Mouse (Mus musculus) MEL (cell line): ENCODE results near the gene Sdc3. TPM values are rescaled to one million over a fixed set of nuclear protein-coding genes. Genes with fewer than 3 reads are reported as not detected.

Source experiments
- DNase-seq: peaks from one replicate; pipeline ENCODE4 v3.0.0; 2011; ENCODE audit warnings: low read depth, low spot score
- H3K27ac ChIP-seq: 2 replicates; pipeline ENCODE4 v1.5.1; 2012; ENCODE audit warnings: low read depth, mild to moderate bottlenecking, control low read depth, low read length, moderate library complexity; ENCODE audit not compliant: control insufficient read depth
- H3K27me3 ChIP-seq, 2 experiments: fragments of 150-350 bp in 1 of 2; sonication (generic) in 1 of 2; 2 replicates each; pipeline ENCODE4 v1.6.1; 2012; ENCODE audit warnings: low read length in 2 of 2, mild to moderate bottlenecking in 2 of 2, improper control_type of control experiment in 1 of 2, moderate library complexity in 1 of 2; ENCODE audit not compliant: insufficient read depth in 2 of 2, control insufficient read depth in 1 of 2
- H3K36me3 ChIP-seq, 2 experiments: 2 replicates each; pipeline ENCODE4 v1.6.1; 2012 to 2014; ENCODE audit warnings: low read length in 2 of 2, improper control_type of control experiment in 1 of 2, inconsistent platforms in 1 of 2, mild to moderate bottlenecking in 1 of 2; ENCODE audit not compliant: insufficient read depth in 2 of 2, control insufficient read depth in 1 of 2
- H3K4me1 ChIP-seq, 2 experiments: fragments of 150-350 bp in 1 of 2; sonication (generic) in 1 of 2; 2 replicates each; pipeline ENCODE4 v1.6.1; 2012; ENCODE audit warnings: low read length in 2 of 2, improper control_type of control experiment in 1 of 2, mild to moderate bottlenecking in 1 of 2; ENCODE audit not compliant: insufficient read depth in 2 of 2, control insufficient read depth in 1 of 2
- H3K4me3 ChIP-seq, 2 experiments: fragments of 150-350 bp in 1 of 2; sonication (generic) in 1 of 2; 2 replicates each; pipeline ENCODE4 v1.5.1; 2012; ENCODE audit warnings: low read depth in 2 of 2, low read length in 2 of 2, mild to moderate bottlenecking in 2 of 2, moderate library complexity in 2 of 2, control low read depth in 1 of 2, improper control_type of control experiment in 1 of 2; ENCODE audit not compliant: control insufficient read depth in 1 of 2, insufficient read depth in 1 of 2
- H3K79me2 ChIP-seq: 2 replicates; pipeline ENCODE4 v1.6.1; 2012; ENCODE audit warnings: mild to moderate bottlenecking, low read length, moderate library complexity; ENCODE audit not compliant: control insufficient read depth, poor library complexity, insufficient read depth
- H3K9ac ChIP-seq: 2 replicates; pipeline ENCODE4 v1.6.1; 2012; ENCODE audit warnings: low read depth, mild to moderate bottlenecking, control low read depth, low read length, moderate library complexity; ENCODE audit not compliant: control insufficient read depth, poor library complexity, severe bottlenecking
- H3K9me3 ChIP-seq: fragments of 150-350 bp; sonication (generic); replicated peaks from 2 replicates; pipeline ENCODE4 v1.6.1; 2012; ENCODE audit warnings: mild to moderate bottlenecking, low read length, improper control_type of control experiment, moderate library complexity; ENCODE audit not compliant: insufficient read depth
- BHLHE40 ChIP-seq: IDR thresholded peaks from 2 replicates; pipeline ENCODE4 v1.6.1; 2012; ENCODE audit warnings: low read depth, mild to moderate bottlenecking, inconsistent platforms, low read length, improper control_type of control experiment, borderline replicate concordance
- CHD1 ChIP-seq: IDR thresholded peaks from 2 replicates; pipeline ENCODE4 v1.6.1; 2012; ENCODE audit warnings: low read depth, mild to moderate bottlenecking, inconsistent platforms, low read length, improper control_type of control experiment
- E2F4 ChIP-seq: IDR thresholded peaks from 2 replicates; pipeline ENCODE4 v1.6.1; 2011; ENCODE audit warnings: low read depth, low read length, improper control_type of control experiment, borderline replicate concordance
- ELF1 ChIP-seq: IDR thresholded peaks from 2 replicates; pipeline ENCODE4 v1.6.1; 2014; ENCODE audit warnings: low read depth, mild to moderate bottlenecking, inconsistent platforms, low read length, improper control_type of control experiment, moderate library complexity
- EP300 ChIP-seq, 2 experiments: IDR thresholded peaks; 2 replicates each; pipeline ENCODE4 v1.6.1; 2011; ENCODE audit warnings: improper control_type of control experiment in 2 of 2, low read length in 2 of 2, low read depth in 1 of 2, mild to moderate bottlenecking in 1 of 2
- GABPA ChIP-seq: IDR thresholded peaks from 2 replicates; pipeline ENCODE4 v1.6.1; 2012; ENCODE audit warnings: low read depth, mild to moderate bottlenecking, inconsistent platforms, low read length, improper control_type of control experiment, moderate library complexity
- GATA1 ChIP-seq: IDR thresholded peaks from 2 replicates; pipeline ENCODE4 v1.6.1; 2011; ENCODE audit warnings: low read depth, low read length, improper control_type of control experiment
- KAT2A ChIP-seq: conservative IDR thresholded peaks from 2 replicates; pipeline ENCODE4 v1.6.1; 2012; ENCODE audit warnings: low read depth, low read length, improper control_type of control experiment, inconsistent platforms
- MAFK ChIP-seq: IDR thresholded peaks from 2 replicates; pipeline ENCODE4 v1.6.1; 2011; ENCODE audit warnings: low read depth, mild to moderate bottlenecking, low read length, improper control_type of control experiment, borderline replicate concordance
- MAX ChIP-seq: IDR thresholded peaks from 2 replicates; pipeline ENCODE4 v1.6.1; 2011; ENCODE audit warnings: low read length, improper control_type of control experiment
- MAZ ChIP-seq: IDR thresholded peaks from 2 replicates; pipeline ENCODE4 v1.6.1; 2012; ENCODE audit warnings: low read depth, mild to moderate bottlenecking, inconsistent platforms, low read length, improper control_type of control experiment
- MEF2A ChIP-seq: IDR thresholded peaks from 2 replicates; pipeline ENCODE4 v1.6.1; 2014; ENCODE audit warnings: low read depth, mild to moderate bottlenecking, inconsistent platforms, low read length, improper control_type of control experiment; ENCODE audit not compliant: poor library complexity, insufficient replicate concordance, severe bottlenecking; ENCODE audit errors: extremely low read depth
- MYB ChIP-seq: IDR thresholded peaks from 2 replicates; pipeline ENCODE4 v1.6.1; 2011; ENCODE audit warnings: mild to moderate bottlenecking, low read depth, low read length, improper control_type of control experiment
- MYC ChIP-seq: IDR thresholded peaks from 2 replicates; pipeline ENCODE4 v1.6.1; 2011; ENCODE audit warnings: low read depth, mild to moderate bottlenecking, low read length, improper control_type of control experiment, moderate library complexity
- NELFE ChIP-seq: IDR thresholded peaks from 2 replicates; pipeline ENCODE4 v1.6.1; 2011; ENCODE audit warnings: low read depth, low read length, improper control_type of control experiment
- NRF1 ChIP-seq: IDR thresholded peaks from 2 replicates; pipeline ENCODE4 v1.6.1; 2014; ENCODE audit warnings: low read depth, mild to moderate bottlenecking, inconsistent platforms, low read length, improper control_type of control experiment, moderate library complexity; ENCODE audit not compliant: poor library complexity, insufficient read depth, severe bottlenecking
- RAD21 ChIP-seq: IDR thresholded peaks from 2 replicates; pipeline ENCODE4 v1.6.1; 2011; ENCODE audit warnings: mild to moderate bottlenecking, low read depth, low read length, improper control_type of control experiment
- SIN3A ChIP-seq: IDR thresholded peaks from 2 replicates; pipeline ENCODE4 v1.6.1; 2012; ENCODE audit warnings: low read length, improper control_type of control experiment, inconsistent platforms
- SMC3 ChIP-seq: IDR thresholded peaks from 2 replicates; pipeline ENCODE4 v1.6.1; 2011; ENCODE audit warnings: low read depth, low read length, improper control_type of control experiment
- TAL1 ChIP-seq: IDR thresholded peaks from 2 replicates; pipeline ENCODE4 v1.6.1; 2012; ENCODE audit warnings: mild to moderate bottlenecking, inconsistent platforms, low read length, moderate library complexity, mixed read lengths
- TBP ChIP-seq: IDR thresholded peaks from 2 replicates; pipeline ENCODE4 v1.8.0; 2011; ENCODE audit warnings: low read depth, low read length, improper control_type of control experiment
- TCF12 ChIP-seq: IDR thresholded peaks from 2 replicates; pipeline ENCODE4 v1.6.1; 2014; ENCODE audit warnings: low read depth, mild to moderate bottlenecking, inconsistent platforms, low read length, improper control_type of control experiment, moderate library complexity
- USF2 ChIP-seq, 2 experiments: IDR thresholded peaks; 2 replicates each; pipeline ENCODE4 v1.6.1; 2011 to 2012; ENCODE audit warnings: improper control_type of control experiment in 2 of 2, low read length in 2 of 2, borderline replicate concordance in 1 of 2, inconsistent platforms in 1 of 2, low read depth in 1 of 2, mild to moderate bottlenecking in 1 of 2; ENCODE audit not compliant: insufficient read depth in 1 of 2
- ZKSCAN1 ChIP-seq: IDR thresholded peaks from 2 replicates; pipeline ENCODE4 v1.6.1; 2012; ENCODE audit warnings: low read depth, mild to moderate bottlenecking, inconsistent platforms, low read length, improper control_type of control experiment, moderate library complexity
- ZNF384 ChIP-seq: IDR thresholded peaks from 2 replicates; pipeline ENCODE4 v1.6.1; 2012; ENCODE audit warnings: low read depth, mild to moderate bottlenecking, inconsistent platforms, low read length, improper control_type of control experiment
- polyA plus RNA-seq, 2 experiments: library from polyadenylated mRNA; stranded (reverse) in 1 of 2; unstranded in 1 of 2; fragments of >175 nt in 1 of 2; fragments of >200 nt in 1 of 2; gene quantifications; 2 replicates each; pipeline versions ENCODE4 v1.2.1 to v1.2.4; 2012; ENCODE audit warnings: low replicate concordance in 2 of 2, low read depth in 1 of 2; ENCODE audit not compliant: insufficient read length in 2 of 2, insufficient read depth in 1 of 2, missing spikeins in 1 of 2
- total RNA-seq: library from RNA; depleted of rRNA; stranded (reverse); fragments of 300-350 nt; gene quantifications from 2 replicates; pipeline ENCODE4 v1.2.3, GENCODE M21; 2012

Gene Sdc3
- total and polyA plus RNA-seq, 3 experiments: 0.46 to 6.7 TPM; not detected in 1

GRCm38 (mm10) chr4:130759875-130760274, 32.5 kb upstream of the Sdc3 start:
- H3K9me3 ChIP-seq: no peaks in the 10 kb centered on the region
- H3K27ac ChIP-seq: no peak overlapping the region
- DNase-seq: no peak
- no peak overlapping the region for H3K4me3 ChIP-seq
- no peaks in the 10 kb centered on the region for H3K27me3 ChIP-seq
- H3K36me3 ChIP-seq: peaks cover 0 to 41% of the 10 kb centered on the region in 2 experiments; a peak in 2 of 4 replicates
- H3K9ac ChIP-seq: no peak overlapping the region
- TF ChIP-seq MAX: no peak
- TF ChIP-seq EP300 (IDR thresholded peaks at IDR 0.05; ENCODE audit: low read depth in 1 of 2, low read length in 2 of 2): no peak
- TF ChIP-seq MYB: no peak
- TF ChIP-seq SIN3A: no peak
- no peak for TF ChIP-seq TCF12
- TF ChIP-seq NELFE: no peak
- no peak for TF ChIP-seq BHLHE40
- TF ChIP-seq ELF1: no peak
- no peak for TF ChIP-seq KAT2A
- no peak for TF ChIP-seq MAZ
- no peak for TF ChIP-seq CHD1
- TF ChIP-seq TAL1: no peak
- H3K4me1 ChIP-seq: no peaks in the 10 kb centered on the region
- H3K79me2 ChIP-seq: peaks cover 5% of the 10 kb centered on the region; the same call in 1 of the 2 replicates

GRCm38 (mm10) chr4:130761809-130762208, 30.5 kb upstream of the Sdc3 start:
- Histone ChIP-seq H3K9me3 (no peaks in the 10 kb centered on the region), H3K36me3 (peaks cover 0 to 40% of the 10 kb centered on the region in 2 experiments; a peak in 2 of 4 replicates)
- TF ChIP-seq MYB (no peak), KAT2A (no peak), GATA1 (no peak), NRF1 (no peak), EP300 (IDR thresholded peaks at IDR 0.05; ENCODE audit: low read depth in 1 of 2, low read length in 2 of 2) (no peak), SMC3 (no peak), MAFK (no peak), ZNF384 (no peak), E2F4 (no peak), MEF2A (no peak), BHLHE40 (no peak), RAD21 (no peak), GABPA (no peak), TAL1 (no peak), MYC (no peak), TBP (no peak), USF2 (IDR thresholded peaks at IDR 0.05; ENCODE audit: borderline replicate concordance in 1 of 2, insufficient read depth in 1 of 2, low read depth in 1 of 2, low read length in 2 of 2) (no peak), ZKSCAN1 (no peak)
- TF ChIP-seq, all 39 proteins: peak for 0
- DNase-seq: no peak
- Histone ChIP-seq H3K9ac (no peak overlapping the region), H3K27ac (no peak overlapping the region), H3K27me3 (no peaks in the 10 kb centered on the region), H3K79me2 (peaks cover 3% of the 10 kb centered on the region; the same call in 1 of the 2 replicates), H3K4me3 (no peak overlapping the region), H3K4me1 (no peaks in the 10 kb centered on the region)
